Mouse (Mus musculus) spleen, adult 2 months (tissue): ENCODE measurements around the gene Igtp.
"Not testable (repeated sequence)": the region's sequence is repeated elsewhere in the genome, so short reads cannot be mapped to it uniquely, and the experiment has no call there.

Source experiments
- CTCF ChIP-seq: fragments of 200-500 bp; IDR thresholded peaks from 2 replicates; pipeline ENCODE4 v1.5.1; 2011; ENCODE audit warnings: mild to moderate bottlenecking, inconsistent platforms; ENCODE audit not compliant: insufficient read depth, insufficient read length, insufficient replicate concordance; ENCODE audit errors: extremely low read depth
- POLR2A ChIP-seq: fragments of 200-500 bp; IDR thresholded peaks from 2 replicates; pipeline ENCODE4 v1.6.1; 2011; ENCODE audit warnings: low read depth, low read length, inconsistent platforms

DNA sequence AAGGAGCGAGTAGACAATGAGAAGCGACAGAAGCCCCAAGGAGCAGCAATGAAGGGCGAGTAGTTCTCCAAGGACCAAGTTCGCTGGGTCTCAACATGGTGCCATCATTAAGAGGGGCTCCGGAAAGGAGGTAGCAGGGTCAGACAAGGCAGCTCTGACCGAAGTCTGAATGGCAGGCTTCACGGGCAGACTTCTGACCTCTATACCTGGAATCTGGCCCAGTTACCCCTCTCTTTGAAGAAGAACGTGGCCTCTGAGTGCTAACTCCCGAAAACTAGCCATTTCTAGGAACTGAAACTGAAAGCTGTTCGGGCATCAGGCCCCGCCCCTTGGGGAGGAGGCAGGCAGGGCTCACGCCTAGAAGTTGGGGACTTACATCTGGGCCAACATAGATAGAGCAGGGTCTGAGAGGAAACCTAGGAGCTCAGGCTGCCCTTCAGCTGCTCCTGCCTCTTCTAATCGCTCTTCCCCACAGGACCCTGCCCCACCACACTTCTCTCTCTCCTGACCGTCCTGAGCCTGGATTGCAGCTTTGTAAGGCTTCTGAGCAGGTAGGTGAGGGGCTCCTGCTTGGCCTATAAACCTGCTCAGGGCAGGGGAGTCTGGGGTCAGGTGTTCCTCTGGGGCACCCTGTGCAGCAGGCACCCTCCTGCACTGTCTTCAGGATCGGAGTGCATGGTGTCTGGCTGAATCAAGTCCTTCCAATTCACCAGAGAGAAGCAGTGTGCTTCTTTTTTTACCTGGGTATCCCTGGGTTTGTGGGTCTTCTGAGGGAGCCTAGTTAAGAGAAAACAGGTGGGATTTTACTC, at the start of gene Igtp, which contains the start of gene Irgm2:
- TF ChIP-seq CTCF: not testable (repeated sequence)
- TF ChIP-seq POLR2A: peak; percentile 66
